Mouse (Mus musculus) hindbrain, embryonic 11.5 days (tissue): ENCODE measurements at regions not wholly inside any gene's neighbourhood (a gene's known extent, or its start where the extent isn't known, plus 50 kb on each side); places are given as distances from the start of the nearest gene placed in this dataset.

Source experiments
- ATAC-seq: fragments of 200-750 bp; cut with Nextera tagmentation; 2 replicates; pipeline ENCODE4 v1.8.0; 2017; ENCODE audit warnings: mild to moderate bottlenecking, moderate TSS enrichment, moderate library complexity; ENCODE audit not compliant: low FRiP score
- DNase-seq: peaks from one replicate; pipeline ENCODE4 v3.0.0-alpha.2; 2015; ENCODE audit warnings: low spot score
- H3K27ac ChIP-seq: fragments of 300-500 bp; sonication (generic); 2 replicates; pipeline ENCODE4 v1.5.1; 2014; ENCODE audit warnings: mild to moderate bottlenecking, low read depth, low read length
- H3K27me3 ChIP-seq: fragments of 300-500 bp; sonication (generic); 2 replicates; pipeline ENCODE4 v1.6.1; 2014; ENCODE audit warnings: mild to moderate bottlenecking, low read length, moderate library complexity, mixed read lengths; ENCODE audit not compliant: control insufficient read depth, insufficient read depth
- H3K36me3 ChIP-seq: fragments of 300-500 bp; sonication (generic); 2 replicates; pipeline ENCODE4 v1.6.1; 2014; ENCODE audit warnings: mild to moderate bottlenecking, low read length, moderate library complexity, mixed read lengths; ENCODE audit not compliant: control insufficient read depth, insufficient read depth
- H3K4me1 ChIP-seq: fragments of 300-500 bp; sonication (generic); replicated peaks from 2 replicates; pipeline ENCODE4 v1.6.1; 2014; ENCODE audit warnings: low read length, mixed read lengths; ENCODE audit not compliant: control insufficient read depth, insufficient read depth
- H3K4me2 ChIP-seq: fragments of 300-500 bp; sonication (generic); replicated peaks from 2 replicates; pipeline ENCODE4 v1.6.1; 2014; ENCODE audit warnings: mild to moderate bottlenecking, low read depth, low read length
- H3K4me3 ChIP-seq: fragments of 300-500 bp; sonication (generic); 2 replicates; pipeline ENCODE4 v1.5.1; 2014; ENCODE audit warnings: low read depth, low read length
- H3K9ac ChIP-seq: fragments of 300-500 bp; sonication (generic); 2 replicates; pipeline ENCODE4 v1.6.1; 2014; ENCODE audit warnings: low read depth, low read length
- H3K9me3 ChIP-seq: fragments of 300-500 bp; sonication (generic); 2 replicates; pipeline ENCODE4 v1.6.1; 2016; ENCODE audit warnings: low read length; ENCODE audit not compliant: control insufficient read depth
- WGBS: fragments of 180-500 bp; shearing (Covaris S2); extraction: QIAGEN DNeasy Blood & Tissue Kit; methylation state at CpG from one replicate; pipeline ENCODE4 v1.1.7; 2014; 5-methylcytosine and 5-hydroxymethylcytosine counted together

DNA sequence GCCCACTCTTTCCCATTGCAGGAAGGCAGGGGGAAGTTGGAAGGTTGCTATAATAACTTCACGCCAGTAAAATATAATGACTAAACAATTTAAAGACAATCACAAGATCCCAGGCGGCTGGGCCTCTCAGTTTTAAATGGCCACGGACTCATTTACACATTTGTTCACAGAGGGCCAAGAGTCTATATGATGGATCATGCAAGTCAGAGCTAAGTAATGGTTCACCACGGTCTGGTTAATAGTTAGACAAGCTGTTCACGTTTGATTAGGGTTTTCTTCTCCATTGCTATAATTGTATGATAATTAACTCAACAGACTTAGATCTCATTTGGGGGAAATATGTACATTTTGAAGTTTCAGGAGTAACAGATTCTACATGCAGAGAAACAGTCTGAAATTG lies 170.0 kb downstream of the Ppargc1a start:
- WGBS: 68% methylated on average over 5 of the region's 5 CpGs
- no peak overlapping the region for H3K9ac ChIP-seq
- H3K27me3 ChIP-seq: no peaks in the 10 kb centered on the region
- no peak for DNase-seq
- H3K27ac ChIP-seq: no peak overlapping the region
- no peaks in the 10 kb centered on the region for H3K36me3 ChIP-seq
- H3K4me3 ChIP-seq: no peak overlapping the region
- H3K4me1 ChIP-seq: no peaks in the 10 kb centered on the region
- no peak overlapping the region for H3K4me2 ChIP-seq
- ATAC-seq: no peak
- H3K9me3 ChIP-seq: no peaks in the 10 kb centered on the region

DNA sequence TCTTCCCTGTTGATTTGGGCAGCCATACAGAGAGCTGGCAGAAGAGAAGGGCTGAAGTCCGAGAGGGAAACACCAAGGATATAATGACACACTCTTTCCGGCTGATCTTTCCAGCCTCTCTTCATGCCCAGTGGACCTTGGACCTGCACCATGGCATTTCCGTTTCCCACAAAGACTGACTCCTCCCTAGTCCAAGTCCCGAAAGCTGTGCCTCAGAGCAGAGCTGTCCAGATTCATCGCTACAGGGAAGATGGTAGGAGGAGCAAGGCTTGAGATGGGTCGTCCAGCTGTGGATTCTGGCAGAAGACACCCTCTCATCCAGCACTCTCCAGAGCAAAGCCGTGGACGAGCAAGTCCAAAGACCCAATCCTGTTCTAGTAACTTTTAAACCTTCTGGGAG lies 176.2 kb downstream of the Ppargc1a start:
- Histone ChIP-seq H3K27me3 (no peaks in the 10 kb centered on the region), H3K9me3 (no peaks in the 10 kb centered on the region), H3K27ac (no peak overlapping the region), H3K4me1 (no peaks in the 10 kb centered on the region), H3K9ac (no peak overlapping the region), H3K4me2 (no peak overlapping the region), H3K36me3 (no peaks in the 10 kb centered on the region), H3K4me3 (no peak overlapping the region)
- ATAC-seq (no peak), DNase-seq (no peak)
- 82% methylated on average over 8 of the region's 8 CpGs for WGBS

DNA sequence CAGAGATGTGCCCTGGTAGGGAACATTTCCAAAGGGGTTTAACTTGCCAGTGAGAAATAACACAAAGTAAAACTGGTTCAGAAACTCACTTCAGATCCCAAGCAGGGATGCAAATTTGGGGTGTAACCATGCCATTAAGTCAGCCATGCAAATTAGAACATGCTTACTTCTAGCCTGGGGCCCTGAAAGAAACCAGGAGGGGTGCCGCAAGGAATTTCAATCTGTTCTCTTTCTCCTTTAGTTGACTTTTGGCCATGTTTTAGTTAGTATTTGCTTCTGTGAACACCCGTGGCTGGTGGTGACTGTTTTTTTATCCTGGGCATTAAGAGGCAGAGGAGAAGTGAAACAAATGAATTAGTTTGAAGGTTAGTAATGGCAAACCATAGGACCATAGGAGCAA lies 179.8 kb downstream of the Ppargc1a start:
- Histone ChIP-seq H3K4me1 (no peaks in the 10 kb centered on the region), H3K27ac (no peak overlapping the region), H3K36me3 (no peaks in the 10 kb centered on the region), H3K9me3 (no peaks in the 10 kb centered on the region), H3K27me3 (no peaks in the 10 kb centered on the region), H3K9ac (no peak overlapping the region), H3K4me3 (no peak overlapping the region), H3K4me2 (no peak overlapping the region)
- DNase-seq (no peak), ATAC-seq (no peak)
- WGBS: 63% methylated on average over 2 of the region's 2 CpGs

DNA sequence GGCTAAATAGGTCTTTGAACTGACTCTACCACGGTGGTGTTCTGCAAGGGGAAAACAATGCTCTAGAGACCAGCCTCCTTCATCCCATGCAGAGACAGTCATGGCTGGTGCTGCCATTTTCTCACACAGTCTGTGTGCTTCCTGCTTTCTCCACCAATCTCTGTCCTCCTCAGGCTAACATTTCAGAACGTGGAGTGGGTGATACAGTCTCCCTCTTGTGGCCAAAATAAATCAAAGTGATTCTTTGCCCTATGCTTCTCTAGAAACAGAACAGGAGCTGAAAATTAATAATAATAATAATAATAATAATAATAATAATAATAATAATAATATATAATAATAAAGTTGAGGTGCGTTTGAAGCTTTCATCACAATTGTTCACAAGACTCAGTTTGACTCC lies 181.1 kb downstream of the Ppargc1a start:
- Histone ChIP-seq H3K4me2 (no peak overlapping the region), H3K9ac (no peak overlapping the region), H3K4me3 (no peak overlapping the region), H3K4me1 (no peaks in the 10 kb centered on the region), H3K27me3 (no peaks in the 10 kb centered on the region), H3K27ac (no peak overlapping the region), H3K9me3 (no peaks in the 10 kb centered on the region), H3K36me3 (no peaks in the 10 kb centered on the region)
- 78% methylated on average over 3 of the region's 3 CpGs for WGBS
- ATAC-seq: no peak
- peak; percentile 3 for DNase-seq

DNA sequence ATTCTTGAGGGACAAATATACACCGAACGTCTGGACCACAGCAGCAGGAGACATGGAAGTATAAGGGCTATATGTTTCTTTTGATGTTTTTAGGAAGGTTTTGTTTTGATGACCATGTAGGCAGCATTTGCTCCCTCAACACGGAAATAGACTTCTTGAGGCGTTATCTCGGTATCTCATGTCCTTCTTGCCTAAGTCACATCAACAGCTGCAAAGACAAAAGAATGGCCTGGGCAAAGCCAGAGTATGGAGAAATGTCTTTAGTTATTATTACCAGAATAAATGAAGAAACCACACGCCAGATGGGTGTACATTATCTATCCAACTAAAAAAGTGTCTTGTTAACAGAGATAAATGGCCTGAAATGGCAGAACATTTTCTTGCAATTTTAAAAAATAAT lies 183.2 kb downstream of the Ppargc1a start:
- Histone ChIP-seq H3K4me1 (no peaks in the 10 kb centered on the region), H3K36me3 (no peaks in the 10 kb centered on the region), H3K4me3 (no peak overlapping the region), H3K9ac (no peak overlapping the region), H3K9me3 (no peaks in the 10 kb centered on the region), H3K27me3 (no peaks in the 10 kb centered on the region), H3K4me2 (no peak overlapping the region), H3K27ac (no peak overlapping the region)
- WGBS: 86% methylated on average over 6 of the region's 6 CpGs
- DNase-seq (no peak), ATAC-seq (no peak)

DNA sequence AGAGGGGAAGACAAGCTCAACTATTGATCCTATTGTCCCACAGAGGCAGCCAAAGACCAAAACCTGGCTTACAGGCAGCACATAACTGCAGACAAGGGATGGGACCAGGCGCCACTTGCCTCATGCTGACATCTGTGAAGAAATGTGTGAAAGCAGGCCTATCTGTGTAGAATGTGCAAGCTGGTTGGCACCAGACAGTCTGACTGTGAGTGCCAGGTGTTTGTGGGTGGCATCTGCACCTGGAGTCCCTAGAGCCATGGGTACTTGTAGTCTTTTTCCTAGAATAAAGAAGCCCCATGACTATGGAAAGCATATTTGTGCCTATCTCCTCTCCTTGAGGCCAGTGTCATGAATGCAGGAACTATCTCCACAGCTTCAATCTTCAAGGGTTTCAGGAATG lies 208.4 kb downstream of the Ppargc1a start:
- H3K27ac ChIP-seq: no peak overlapping the region
- H3K4me3 ChIP-seq: no peak overlapping the region
- no peaks in the 10 kb centered on the region for H3K27me3 ChIP-seq
- ATAC-seq (no peak), DNase-seq (no peak)
- H3K4me2 ChIP-seq: no peak overlapping the region
- no peaks in the 10 kb centered on the region for H3K9me3 ChIP-seq
- no peaks in the 10 kb centered on the region for H3K36me3 ChIP-seq
- H3K9ac ChIP-seq: no peak overlapping the region
- 87% methylated on average over 1 of the region's 1 CpGs for whole genome bisulfite sequencing
- no peaks in the 10 kb centered on the region for H3K4me1 ChIP-seq

DNA sequence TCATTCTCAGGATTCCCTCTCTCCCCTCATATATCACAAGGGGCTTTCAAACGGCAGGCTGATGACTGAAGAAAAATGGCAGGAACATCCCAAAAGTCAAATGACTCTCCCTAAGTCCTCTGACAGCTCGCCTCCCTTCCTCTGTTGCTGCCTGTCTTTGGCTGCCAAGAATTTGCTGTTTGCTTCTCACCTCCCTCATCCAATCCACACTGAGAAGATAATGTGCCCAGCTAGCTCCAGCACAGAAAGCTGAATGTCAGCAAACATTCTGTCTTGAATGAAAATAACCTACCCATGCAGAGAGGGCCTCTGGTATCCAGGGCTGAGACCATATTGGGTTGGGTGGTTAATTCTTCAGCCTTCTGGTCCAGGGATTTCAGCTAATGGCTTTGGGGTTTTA lies 219.3 kb downstream of the Ppargc1a start:
- Histone ChIP-seq H3K27ac (no peak overlapping the region), H3K9me3 (no peaks in the 10 kb centered on the region), H3K4me2 (no peak overlapping the region), H3K9ac (no peak overlapping the region), H3K27me3 (no peaks in the 10 kb centered on the region), H3K4me3 (no peak overlapping the region), H3K4me1 (no peaks in the 10 kb centered on the region), H3K36me3 (no peaks in the 10 kb centered on the region)
- DNase-seq (no peak), ATAC-seq (no peak)
- WGBS: 77% methylated on average over 2 of the region's 2 CpGs

DNA sequence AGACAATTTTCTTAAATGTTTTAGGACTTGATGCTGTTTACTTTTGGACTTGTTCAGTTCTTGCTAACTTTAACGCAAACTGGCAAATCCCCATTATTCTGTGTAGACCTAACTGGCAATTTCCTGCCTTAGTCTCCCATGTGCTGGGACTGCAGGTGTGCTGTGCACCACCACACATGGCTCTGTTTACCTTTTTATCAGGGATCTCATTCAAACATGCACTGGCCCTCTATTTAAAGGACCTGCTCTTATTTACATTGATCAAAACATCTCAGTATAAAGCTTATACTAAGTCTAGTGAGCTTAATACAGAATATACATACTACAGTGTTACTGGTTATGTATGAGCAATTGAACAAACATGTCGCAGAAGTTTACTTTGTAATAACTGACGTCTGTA lies 238.4 kb downstream of the Ppargc1a start:
- no peaks in the 10 kb centered on the region for H3K9me3 ChIP-seq
- H3K27ac ChIP-seq: no peak overlapping the region
- WGBS: 91% methylated on average over 3 of the region's 3 CpGs
- H3K9ac ChIP-seq: no peak overlapping the region
- no peak overlapping the region for H3K4me3 ChIP-seq
- no peaks in the 10 kb centered on the region for H3K4me1 ChIP-seq
- ATAC-seq (no peak), DNase-seq (no peak)
- H3K4me2 ChIP-seq: no peak overlapping the region
- no peaks in the 10 kb centered on the region for H3K27me3 ChIP-seq
- no peaks in the 10 kb centered on the region for H3K36me3 ChIP-seq

DNA sequence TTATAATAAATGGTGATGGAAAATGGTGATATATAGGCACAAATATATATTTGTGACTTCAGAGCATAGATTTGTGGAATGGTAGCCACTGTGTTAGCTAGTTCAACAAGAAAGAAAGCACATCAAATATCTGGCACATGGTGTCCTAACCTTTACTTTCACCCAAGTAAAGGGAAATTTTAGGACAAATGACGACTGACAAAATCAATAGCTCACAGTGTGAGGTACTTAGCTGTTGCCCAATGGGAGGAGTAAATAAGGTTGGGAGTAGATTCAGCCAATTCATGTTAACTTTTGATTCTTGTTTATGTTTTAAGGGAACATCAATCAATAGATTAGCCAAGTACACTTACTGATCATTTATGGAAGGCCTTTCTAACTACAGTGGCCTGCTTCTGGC lies 278.3 kb downstream of the Ppargc1a start:
- H3K27me3 ChIP-seq: no peaks in the 10 kb centered on the region
- DNase-seq: no peak
- no peak overlapping the region for H3K27ac ChIP-seq
- H3K4me2 ChIP-seq: no peak overlapping the region
- WGBS: 64% methylated on average over 1 of the region's 1 CpGs
- H3K9me3 ChIP-seq: no peaks in the 10 kb centered on the region
- no peaks in the 10 kb centered on the region for H3K4me1 ChIP-seq
- no peak for ATAC-seq
- no peaks in the 10 kb centered on the region for H3K36me3 ChIP-seq
- H3K9ac ChIP-seq: no peak overlapping the region
- H3K4me3 ChIP-seq: no peak overlapping the region
